Comparison of ENCODE assay signal across 13 mouse cellular contexts in the genomic region with DNA sequence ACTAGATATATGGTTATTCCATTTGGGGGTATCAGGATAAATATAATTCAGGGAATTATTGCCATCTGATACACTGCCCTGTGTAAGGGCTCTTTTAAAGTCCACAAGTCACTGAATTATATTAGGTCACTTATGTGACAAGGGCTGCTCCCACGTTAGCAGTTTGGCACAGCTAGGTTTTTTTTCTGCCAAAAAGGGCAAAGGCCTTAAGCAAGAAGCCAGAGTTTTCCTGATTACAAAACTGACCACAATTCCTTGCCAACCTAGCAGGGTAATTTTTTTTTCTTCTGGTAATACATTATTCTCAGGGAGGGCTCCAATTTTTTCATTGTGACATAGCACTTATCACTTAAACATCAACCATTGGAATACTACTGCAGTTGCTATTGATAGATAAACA.
DNase-seq lines count a peak whose midpoint lies in the region; ATAC-seq lines count a peak whose summit lies in the region.
"Had no signal": no experiment of that assay in that cellular context is flagged by ENCODE, and none has a peak within 500 bp of the region (broad histone marks: within the 10 kb centered on the region; RNA-seq: fewer than 3 reads in every experiment).

No protein-coding gene starts in this region.

- no peaks in the 10 kb centered on the region for H3K9me3 ChIP-seq in kidney, embryonic 14.5 days (ENCODE audit: control insufficient read depth, low read length)
- no peaks in the 10 kb centered on the region for H3K9me3 ChIP-seq in intestine, embryonic 16.5 days (ENCODE audit: control insufficient read depth, low read length)
- H3K9me3 ChIP-seq: neural tube, embryonic 12.5 days had no signal

- 42% methylated on average over 1 of the region's 1 CpGs for WGBS in kidney, embryonic 14.5 days
- WGBS in intestine, embryonic 16.5 days: 38% methylated on average over 1 of the region's 1 CpGs

- no peak for ATAC-seq in kidney, embryonic 14.5 days (ENCODE audit: low FRiP score, low TSS enrichment)
- ATAC-seq in megakaryocyte progenitor cell, adult 5-6 weeks (replicated peaks; ENCODE audit: poor library complexity): peak; percentile 44; the same call in 1 of the 2 replicates
- no peak for ATAC-seq in intestine, embryonic 16.5 days

- no peak overlapping the region for H3K9ac ChIP-seq in kidney, embryonic 14.5 days (ENCODE audit: low read depth, low read length)
- H3K9ac ChIP-seq in intestine, embryonic 16.5 days (ENCODE audit: low read depth, low read length): no peak overlapping the region
- H3K9ac ChIP-seq: neural tube, embryonic 12.5 days had no signal

- H3K4me1 ChIP-seq in kidney, embryonic 14.5 days (ENCODE audit: control insufficient read depth, insufficient read depth, low read length): no peaks in the 10 kb centered on the region
- no peaks in the 10 kb centered on the region for H3K4me1 ChIP-seq in intestine, embryonic 16.5 days (ENCODE audit: control insufficient read depth, insufficient read depth, low read length)
- H3K4me1 ChIP-seq: neural tube, embryonic 12.5 days had no signal

- H3K4me2 ChIP-seq in kidney, embryonic 14.5 days (replicated peaks; ENCODE audit: low read depth, low read length): no peak overlapping the region
- no peak overlapping the region for H3K4me2 ChIP-seq in intestine, embryonic 16.5 days (ENCODE audit: low read depth, low read length)
- H3K4me2 ChIP-seq: neural tube, embryonic 12.5 days had no signal

- no peak overlapping the region for H3K4me3 ChIP-seq in kidney, embryonic 14.5 days (ENCODE audit: low read length)
- H3K4me3 ChIP-seq in intestine, embryonic 16.5 days (ENCODE audit: low read length): no peak overlapping the region
- H3K4me3 ChIP-seq: neural tube, embryonic 12.5 days had no signal

- H3K27ac ChIP-seq in kidney, embryonic 14.5 days (ENCODE audit: low read depth, low read length): no peak overlapping the region
- no peak overlapping the region for H3K27ac ChIP-seq in intestine, embryonic 16.5 days (ENCODE audit: low read length)
- H3K27ac ChIP-seq: neural tube, embryonic 12.5 days had no signal

- DNase-seq in kidney, adult 18-20 months: peak; percentile 56
- peak; percentile 70 for DNase-seq in adrenal gland, postnatal 14 days
- peak; percentile 29 for DNase-seq in kidney, postnatal 10 days
- no peak for DNase-seq in layer of hippocampus, adult 9-10 months (ENCODE audit: low spot score)
- no peak for DNase-seq in frontal cortex, adult 2 months (ENCODE audit: extremely low spot score in 1 of 2, low spot score in 1 of 2)
- DNase-seq: cerebellum, adult 8-10 months; gastrocnemius, postnatal 14 days; left cerebral cortex, postnatal 4 days; right cerebral cortex, postnatal 14 days had no signal

- H3K27me3 ChIP-seq in kidney, embryonic 14.5 days (ENCODE audit: control insufficient read depth, insufficient read depth, low read length): no peaks in the 10 kb centered on the region
- no peaks in the 10 kb centered on the region for H3K27me3 ChIP-seq in intestine, embryonic 16.5 days (replicated peaks; ENCODE audit: control insufficient read depth, insufficient read depth, low read length)
- H3K27me3 ChIP-seq: neural tube, embryonic 12.5 days had no signal

- no peaks in the 10 kb centered on the region for H3K36me3 ChIP-seq in kidney, embryonic 14.5 days (ENCODE audit: control insufficient read depth, insufficient read depth, low read length)
- H3K36me3 ChIP-seq in intestine, embryonic 16.5 days (ENCODE audit: control insufficient read depth, insufficient read depth, low read length): no peaks in the 10 kb centered on the region
- H3K36me3 ChIP-seq: neural tube, embryonic 12.5 days had no signal

Comparison
In these comparisons a context has a peak if more than half of its experiments do, and no peak if none do; other contexts are left out.
1. DNase-seq: peak in kidney, adult 18-20 months (single experiment), adrenal gland, postnatal 14 days (single experiment) and kidney, postnatal 10 days (single experiment); none in layer of hippocampus, adult 9-10 months (single experiment) and frontal cortex, adult 2 months (0 of 2).